Mouse (Mus musculus): Measurements from ENCODE around the gene Arhgap15. TPM values are rescaled to one million over a fixed set of nuclear protein-coding genes. Genes with fewer than 3 reads are reported as not detected.

The Arhgap15 gene
- total and polyA plus RNA-seq, 3 experiments = 16.6 to 40.3 (median 19.8) TPM

DNA sequence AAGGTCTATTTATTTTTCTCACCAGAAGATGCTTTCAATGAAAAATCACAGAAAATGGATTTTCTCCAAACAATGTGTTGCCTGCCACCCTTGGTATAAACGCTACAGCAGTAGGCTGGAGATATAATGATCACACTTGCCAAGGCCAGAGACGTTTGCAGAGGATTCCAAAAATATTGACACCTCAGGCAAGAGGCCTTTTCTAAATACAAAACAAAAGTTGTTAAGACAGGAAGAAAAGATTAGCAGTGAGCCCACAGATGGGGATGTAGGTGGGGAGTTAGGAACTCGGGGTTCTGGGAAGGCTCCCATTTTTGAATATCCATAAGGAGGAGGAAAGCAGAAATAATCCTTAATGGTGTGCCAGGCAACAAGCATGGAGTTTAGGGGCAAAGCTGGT, 386.2 kb downstream of the Arhgap15 start:
- no peak overlapping the region for H3K9ac ChIP-seq (ENCODE audit: insufficient read depth, low read depth)
- in situ Hi-C loops (cut with MboI; ENCODE audit: low pct_ligation_motif_present, low pct_unique_long_range_greater_than_20kb, low sequenced_read_pairs) = no loop called here
- no peak for DNase-seq (ENCODE audit: extremely low read depth)
- no peaks in the 10 kb centered on the region for H3K9me3 ChIP-seq (replicated peaks; ENCODE audit: low read length)
- H3K4me1 ChIP-seq (ENCODE audit: control insufficient read depth in 1 of 2, insufficient read depth in 2 of 2) = no peaks in the 10 kb centered on the region
- no peaks in the 10 kb centered on the region for H3K79me2 ChIP-seq (replicated peaks; ENCODE audit: control insufficient read depth, extremely low read depth, insufficient read depth, poor library complexity, severe bottlenecking)
- no peaks in the 10 kb centered on the region for H3K27me3 ChIP-seq (replicated peaks)
- H3K27ac ChIP-seq (ENCODE audit: insufficient read depth, low read depth) = no peak overlapping the region
- no peak for TF ChIP-seq MAX (IDR thresholded peaks at IDR 0.05; ENCODE audit: low read length)
- H3K4me2 ChIP-seq (ENCODE audit: insufficient read depth, low read depth, poor library complexity, severe bottlenecking) = no peak overlapping the region
- dilution Hi-C loops (cut with MboI; ENCODE audit: extremely low pct_ligation_motif_present, extremely low pct_unique_long_range_greater_than_20kb, low sequenced_read_pairs) = no loop called here
- peaks cover 2 to 7% of the 10 kb centered on the region in 2 experiments for H3K36me3 ChIP-seq (replicated peaks in 1 of 2; ENCODE audit: control insufficient read depth in 1 of 2, insufficient read depth in 1 of 2, low read length in 1 of 2)
- no peak overlapping the region for H3K4me3 ChIP-seq (replicated peaks in 1 of 3; ENCODE audit: low read depth in 2 of 3, low read length in 2 of 3, poor library complexity in 1 of 3)

DNA sequence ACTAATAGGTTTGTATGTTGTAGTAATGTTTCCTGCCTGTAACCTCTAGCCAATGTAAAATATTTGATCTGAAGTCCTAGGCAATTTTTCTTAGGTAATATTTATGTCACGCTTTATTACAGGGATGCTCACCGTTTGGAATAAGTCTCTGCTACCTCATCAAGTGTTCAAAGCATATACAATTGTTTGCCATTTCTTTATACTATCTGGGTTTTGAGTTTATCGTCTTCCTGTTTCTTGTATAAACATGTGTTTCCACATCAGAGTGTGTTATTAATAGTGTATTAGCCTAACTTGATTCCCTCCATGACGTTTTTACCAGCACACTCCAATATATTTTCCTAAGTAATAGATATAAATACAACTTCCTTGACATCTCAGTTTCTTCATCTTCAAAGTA, 391.8 kb downstream of the Arhgap15 start:
- TF ChIP-seq NELFE (IDR thresholded peaks at IDR 0.05; ENCODE audit: low read depth, low read length) (no peak), BHLHE40 (IDR thresholded peaks at IDR 0.05; ENCODE audit: low read depth, low read length) (no peak), KAT2A (IDR thresholded peaks at IDR 0.05; ENCODE audit: insufficient replicate concordance, low read length) (no peak), USF2 (conservative IDR thresholded peaks at IDR 0.05; ENCODE audit: low read depth, low read length) (no peak), USF1 (IDR thresholded peaks at IDR 0.05; ENCODE audit: low read depth, low read length) (no peak), ZC3H11A (IDR thresholded peaks at IDR 0.05; ENCODE audit: low read depth, low read length) (no peak), EP300 (IDR thresholded peaks at IDR 0.05; ENCODE audit: low read length) (no peak), MEF2A (IDR thresholded peaks at IDR 0.05; ENCODE audit: borderline replicate concordance, low read depth, low read length) (no peak), NRF1 (IDR thresholded peaks at IDR 0.05; ENCODE audit: low read depth, low read length) (no peak), IRF4 (IDR thresholded peaks at IDR 0.05; ENCODE audit: low read depth, low read length) (no peak), CTCF (conservative IDR thresholded peaks at IDR 0.05 in 1 of 2, IDR thresholded peaks at IDR 0.05 in 1 of 2; ENCODE audit: low read depth in 2 of 2, low read length in 2 of 2) (no peak), CHD2 (IDR thresholded peaks at IDR 0.05; ENCODE audit: low read length) (no peak)
- H3K36me3 ChIP-seq (replicated peaks in 1 of 2; ENCODE audit: control insufficient read depth in 1 of 2, insufficient read depth in 1 of 2, low read length in 1 of 2) = peaks cover 2 to 6% of the 10 kb centered on the region in 2 experiments
- dilution Hi-C loops (cut with MboI; ENCODE audit: extremely low pct_ligation_motif_present, extremely low pct_unique_long_range_greater_than_20kb, low sequenced_read_pairs) (no loop called here), in situ Hi-C loops (cut with MboI; ENCODE audit: low pct_ligation_motif_present, low pct_unique_long_range_greater_than_20kb, low sequenced_read_pairs) (no loop called here)
- no peaks in the 10 kb centered on the region for H3K79me2 ChIP-seq (replicated peaks; ENCODE audit: control insufficient read depth, extremely low read depth, insufficient read depth, poor library complexity, severe bottlenecking)
- H3K27ac ChIP-seq (ENCODE audit: insufficient read depth, low read depth) = no peak overlapping the region
- H3K4me1 ChIP-seq (ENCODE audit: control insufficient read depth in 1 of 2, insufficient read depth in 2 of 2) = peaks cover 0 to 13% of the 10 kb centered on the region in 2 experiments; a peak in 2 of 4 replicates
- no peak for DNase-seq (ENCODE audit: extremely low read depth)
- H3K9me3 ChIP-seq (replicated peaks; ENCODE audit: low read length) = no peaks in the 10 kb centered on the region
- H3K4me2 ChIP-seq (ENCODE audit: insufficient read depth, low read depth, poor library complexity, severe bottlenecking) = no peak overlapping the region
- H3K4me3 ChIP-seq (replicated peaks in 1 of 3; ENCODE audit: low read depth in 2 of 3, low read length in 2 of 3, poor library complexity in 1 of 3) = no peak overlapping the region
- H3K9ac ChIP-seq (ENCODE audit: insufficient read depth, low read depth) = no peak overlapping the region
- no peaks in the 10 kb centered on the region for H3K27me3 ChIP-seq (replicated peaks)

GRCm38 (mm10) chr2:44142152-44142551, 393.5 kb downstream of the Arhgap15 start:
- dilution Hi-C loops (cut with MboI; ENCODE audit: extremely low pct_ligation_motif_present, extremely low pct_unique_long_range_greater_than_20kb, low sequenced_read_pairs) (no loop called here), in situ Hi-C loops (cut with MboI; ENCODE audit: low pct_ligation_motif_present, low pct_unique_long_range_greater_than_20kb, low sequenced_read_pairs) (no loop called here)
- no peak overlapping the region for H3K4me3 ChIP-seq (replicated peaks in 1 of 3; ENCODE audit: low read depth in 2 of 3, low read length in 2 of 3, poor library complexity in 1 of 3)

More at GRCm38 (mm10) chr2:44142152-44142551, 393.5 kb downstream of the Arhgap15 start:
- H3K4me1 ChIP-seq (ENCODE audit: control insufficient read depth in 1 of 2, insufficient read depth in 2 of 2) = peaks cover 0 to 14% of the 10 kb centered on the region in 2 experiments; a peak in 2 of 4 replicates
- no peak overlapping the region for H3K4me2 ChIP-seq (ENCODE audit: insufficient read depth, low read depth, poor library complexity, severe bottlenecking)
- H3K9me3 ChIP-seq (replicated peaks; ENCODE audit: low read length) = no peaks in the 10 kb centered on the region
- H3K27ac ChIP-seq (ENCODE audit: insufficient read depth, low read depth) = no peak overlapping the region
- no peak overlapping the region for H3K9ac ChIP-seq (ENCODE audit: insufficient read depth, low read depth)
- TF ChIP-seq IRF4 (IDR thresholded peaks at IDR 0.05; ENCODE audit: low read depth, low read length) (no peak), MEF2A (IDR thresholded peaks at IDR 0.05; ENCODE audit: borderline replicate concordance, low read depth, low read length) (no peak), POLR2AphosphoS2 (IDR thresholded peaks at IDR 0.05; ENCODE audit: low read depth, low read length) (no peak), JUND (conservative IDR thresholded peaks at IDR 0.05; ENCODE audit: low read depth, low read length) (no peak), MXI1 (IDR thresholded peaks at IDR 0.05; ENCODE audit: low read depth, low read length) (no peak), SMC3 (IDR thresholded peaks at IDR 0.05; ENCODE audit: low read depth, low read length) (no peak), CHD1 (IDR thresholded peaks at IDR 0.05; ENCODE audit: low read depth, low read length) (no peak)
- DNase-seq (ENCODE audit: extremely low read depth) = no peak
- no peaks in the 10 kb centered on the region for H3K27me3 ChIP-seq (replicated peaks)
- no peaks in the 10 kb centered on the region for H3K79me2 ChIP-seq (replicated peaks; ENCODE audit: control insufficient read depth, extremely low read depth, insufficient read depth, poor library complexity, severe bottlenecking)
- peaks cover 2 to 8% of the 10 kb centered on the region in 2 experiments for H3K36me3 ChIP-seq (replicated peaks in 1 of 2; ENCODE audit: control insufficient read depth in 1 of 2, insufficient read depth in 1 of 2, low read length in 1 of 2)

All from CH12.LX (cell line).